Mouse (Mus musculus): ENCODE results near the gene Mepe.

DNA sequence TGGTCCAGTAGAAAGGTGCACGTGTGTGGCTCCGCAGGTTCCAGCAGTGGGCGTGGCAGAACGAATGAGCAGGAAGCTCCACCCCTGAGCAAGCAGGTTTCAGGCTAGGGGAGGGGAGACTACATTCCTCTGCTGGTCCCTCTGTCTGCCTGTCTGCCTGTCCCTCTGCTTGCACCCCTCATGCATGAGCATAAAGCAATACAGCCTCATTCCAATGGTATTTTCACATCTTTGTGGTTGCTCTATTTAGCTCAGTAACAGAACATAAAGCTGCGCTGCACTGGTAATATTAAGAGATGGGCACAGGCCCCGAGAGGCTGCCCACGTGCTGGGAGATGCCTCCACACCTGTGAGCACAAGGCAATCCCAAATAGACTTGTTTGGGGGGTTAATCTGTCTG, 56.5 kb downstream of the Mepe start:
- TF ChIP-seq CTCF (conservative IDR thresholded peaks at IDR 0.05; ENCODE audit: low read length) (no peak), NANOG (IDR thresholded peaks at IDR 0.05; ENCODE audit: borderline replicate concordance, low read length) (no peak)

Data from E14TG2a.4 (cell line).